Mouse (Mus musculus) liver, embryonic 11.5 days (tissue): ENCODE results near the gene Tvp23b. TPM values are rescaled to one million over a fixed set of nuclear protein-coding genes. Genes with fewer than 3 reads are reported as not detected.

Experiments used
- ATAC-seq: fragments of 200-750 bp; cut with Nextera tagmentation; replicated peaks from 2 replicates; pipeline ENCODE4 v1.8.0; 2017; ENCODE audit warnings: moderate number of reproducible peaks, mild to moderate bottlenecking, moderate TSS enrichment, moderate library complexity; ENCODE audit not compliant: low FRiP score
- DNase-seq: peaks from one replicate; pipeline ENCODE4 v3.0.0-alpha.2; 2017; ENCODE audit warnings: low spot score
- H3K27ac ChIP-seq: fragments of 300-500 bp; sonication (generic); 2 replicates; pipeline ENCODE4 v1.5.1; 2014; ENCODE audit warnings: mild to moderate bottlenecking, low read depth, low read length, control low read depth
- H3K27me3 ChIP-seq: fragments of 300-500 bp; sonication (generic); replicated peaks from 2 replicates; pipeline ENCODE4 v1.6.1; 2014; ENCODE audit warnings: low read length, mixed read lengths; ENCODE audit not compliant: control insufficient read depth, insufficient read depth
- H3K36me3 ChIP-seq: fragments of 300-500 bp; sonication (generic); 2 replicates; pipeline ENCODE4 v1.6.1; 2014; ENCODE audit warnings: mild to moderate bottlenecking, low read length, moderate library complexity, mixed read lengths; ENCODE audit not compliant: control insufficient read depth, insufficient read depth
- H3K4me1 ChIP-seq: fragments of 300-500 bp; sonication (generic); replicated peaks from 2 replicates; pipeline ENCODE4 v1.6.1; 2014; ENCODE audit warnings: low read length, mixed read lengths; ENCODE audit not compliant: control insufficient read depth, insufficient read depth
- H3K4me2 ChIP-seq: fragments of 300-500 bp; sonication (generic); 2 replicates; pipeline ENCODE4 v1.6.1; 2014; ENCODE audit warnings: mild to moderate bottlenecking, control low read depth, moderate library complexity
- H3K4me3 ChIP-seq: fragments of 300-500 bp; sonication (generic); 2 replicates; pipeline ENCODE4 v1.5.1; 2014; ENCODE audit warnings: low read depth, low read length, control low read depth
- H3K9ac ChIP-seq: fragments of 300-500 bp; sonication (generic); 2 replicates; pipeline ENCODE4 v1.6.1; 2014; ENCODE audit warnings: low read depth, low read length, control low read depth
- H3K9me3 ChIP-seq: fragments of 300-500 bp; sonication (generic); 2 replicates; pipeline ENCODE4 v1.6.1; 2016; ENCODE audit warnings: low read length, inconsistent platforms, mixed read lengths; ENCODE audit not compliant: control insufficient read depth
- WGBS: fragments of 180-500 bp; shearing (Covaris S2); extraction: QIAGEN DNeasy Blood & Tissue Kit; methylation state at CpG from one replicate; pipeline ENCODE4 v1.1.7; 2014; 5-methylcytosine and 5-hydroxymethylcytosine counted together
- polyA plus RNA-seq: library from polyadenylated mRNA; unstranded; fragments of >200 nt; fragmentation: Nextera tagmentation; extraction: Ambion mirVana; gene quantifications from 2 replicates; pipeline ENCODE4 v1.2.1, GENCODE M21; 2014

The Tvp23b gene
- polyA plus RNA-seq, 1 experiment from 2014 or later, result 49.1 TPM

- Histone ChIP-seq H3K4me1 (no peaks in the 10 kb centered on the region), H3K27me3 (peaks cover 6% of the 10 kb centered on the region; the same call in 1 of the 2 replicates), H3K4me2 (no peak overlapping the region), H3K36me3 (no peaks in the 10 kb centered on the region), H3K4me3 (no peak overlapping the region), H3K9me3 (no peaks in the 10 kb centered on the region), H3K9ac (no peak overlapping the region), H3K27ac (no peak overlapping the region)
- no peak for ATAC-seq
- DNase-seq, result no peak
- 48% methylated on average over 3 of the region's 3 CpGs for WGBS
These were observed 87.1 kb downstream of the Tvp23b start for GRCm38 (mm10) chr11:62966424-62966764.

Other genes with a start within 250 kb of the Tvp23b start
- gene Lrrc75a, start 230.9 kb upstream of the Tvp23b start, polyA plus RNA-seq, result 6.7 and 8.1 TPM in 2 replicates
- gene Mmgt2, start 230.8 kb upstream of the Tvp23b start, polyA plus RNA-seq, result 25.7 and 26.1 TPM in 2 replicates
- 2.6 TPM in 2 replicates for gene Zfp287, start 147.6 kb upstream of the Tvp23b start, polyA plus RNA-seq
- gene Gm10428, start 126.4 kb upstream of the Tvp23b start, polyA plus RNA-seq, result not detected in 2 replicates
- 8.3 and 8.6 TPM in 2 replicates for gene Zfp286, start 90.0 kb upstream of the Tvp23b start, polyA plus RNA-seq
- 2.2 and 3.1 TPM in 2 replicates for gene Trim16, start 59.2 kb upstream of the Tvp23b start, polyA plus RNA-seq
- 0.10 and 0.15 TPM in 2 replicates for gene Fbxw10, start 32.4 kb upstream of the Tvp23b start, polyA plus RNA-seq
- gene Cdrt4, start 71.7 kb downstream of the Tvp23b start, polyA plus RNA-seq, result 0.26 TPM in 1 of 2 replicates, not detected in the other
- not detected in 2 replicates for gene Tekt3, start 182.2 kb downstream of the Tvp23b start, polyA plus RNA-seq
- 74.0 and 80.1 TPM in 2 replicates for gene Pmp22, start 249.5 kb downstream of the Tvp23b start, polyA plus RNA-seq